Mouse (Mus musculus): Measurements from ENCODE around the gene Plcb3. TPM values are rescaled to one million over a fixed set of nuclear protein-coding genes. Genes with fewer than 3 reads are reported as not detected.
A peak's percentile ranks its signal among the peaks of the same experiment; 100 is the strongest.

Gene Plcb3
- polyA plus RNA-seq, 1 experiment from 2014 or later: 50.6 TPM

- ATAC-seq (ENCODE audit: insufficient number of reproducible peaks, insufficient read depth, low FRiP score, low read depth): peak; percentile 79
- peak within 1 kb of the TSS; percentile 82 for H3K9ac ChIP-seq (replicated peaks; ENCODE audit: low read depth, low read length)
- peak within 1 kb of the TSS; percentile 99 for H3K4me2 ChIP-seq (replicated peaks; ENCODE audit: low read depth, low read length)
- H3K27me3 ChIP-seq (ENCODE audit: control insufficient read depth, insufficient read depth, low read length): no peaks in the 10 kb centered on the region
- H3K4me3 ChIP-seq (ENCODE audit: low read depth, low read length): peak within 1 kb of the TSS; percentile 85
- peak within 1 kb of the TSS; percentile 98 for H3K27ac ChIP-seq (ENCODE audit: low read length)
- H3K4me1 ChIP-seq (ENCODE audit: control insufficient read depth, insufficient read depth, low read length): peaks cover 11% of the 10 kb centered on the region; the same call in 1 of the 2 replicates
- H3K9me3 ChIP-seq (ENCODE audit: control insufficient read depth, low read depth, low read length): no peaks in the 10 kb centered on the region
- under 1% methylated on average over 83 of the region's 83 CpGs for WGBS
- no peaks in the 10 kb centered on the region; the same call in 1 of the 2 replicates for H3K36me3 ChIP-seq (ENCODE audit: control insufficient read depth, insufficient read depth, low read length)
Observed at GRCm38 (mm10) chr19:6941372-6942248, 34.7 kb downstream of the Plcb3 start, which contains the start of gene Bad. Bad (plus strand) TSS chr19:6941861.

GRCm38 (mm10) chr19:6940396-6941351 is 35.6 kb downstream of the Plcb3 start:
- Histone ChIP-seq H3K4me1 (ENCODE audit: control insufficient read depth, insufficient read depth, low read length) (peaks cover 11% of the 10 kb centered on the region; the same call in 1 of the 2 replicates), H3K27me3 (ENCODE audit: control insufficient read depth, insufficient read depth, low read length) (peaks cover 6% of the 10 kb centered on the region; the same call in 1 of the 2 replicates), H3K4me3 (ENCODE audit: low read depth, low read length) (peak overlapping the region; percentile 85), H3K9ac (replicated peaks; ENCODE audit: low read depth, low read length) (peak overlapping the region; percentile 82; the same call in 1 of the 2 replicates), H3K36me3 (ENCODE audit: control insufficient read depth, insufficient read depth, low read length) (no peaks in the 10 kb centered on the region; the same call in 1 of the 2 replicates), H3K9me3 (ENCODE audit: control insufficient read depth, low read depth, low read length) (no peaks in the 10 kb centered on the region), H3K4me2 (replicated peaks; ENCODE audit: low read depth, low read length) (peak overlapping the region; percentile 99), H3K27ac (ENCODE audit: low read length) (no peak overlapping the region; the same call in 1 of the 2 replicates)
- WGBS: 20% methylated on average over 29 of the region's 29 CpGs
- no peak; the same call in 1 of the 2 replicates for ATAC-seq (ENCODE audit: insufficient number of reproducible peaks, insufficient read depth, low FRiP score, low read depth)

GRCm38 (mm10) chr19:6939106-6940002 is 36.9 kb downstream of the Plcb3 start:
- no peak overlapping the region for H3K9ac ChIP-seq (replicated peaks; ENCODE audit: low read depth, low read length)
- H3K4me3 ChIP-seq (ENCODE audit: low read depth, low read length): no peak overlapping the region
- no peaks in the 10 kb centered on the region; the same call in 1 of the 2 replicates for H3K36me3 ChIP-seq (ENCODE audit: control insufficient read depth, insufficient read depth, low read length)
- 91% methylated on average over 20 of the region's 20 CpGs for WGBS
- ATAC-seq (ENCODE audit: insufficient number of reproducible peaks, insufficient read depth, low FRiP score, low read depth): no peak
- H3K4me1 ChIP-seq (ENCODE audit: control insufficient read depth, insufficient read depth, low read length): peaks cover 12% of the 10 kb centered on the region; the same call in 1 of the 2 replicates
- no peaks in the 10 kb centered on the region for H3K9me3 ChIP-seq (ENCODE audit: control insufficient read depth, low read depth, low read length)
- no peak overlapping the region for H3K27ac ChIP-seq (ENCODE audit: low read length)
- H3K27me3 ChIP-seq (ENCODE audit: control insufficient read depth, insufficient read depth, low read length): peaks cover 14% of the 10 kb centered on the region
- no peak overlapping the region for H3K4me2 ChIP-seq (replicated peaks; ENCODE audit: low read depth, low read length)

GRCm38 (mm10) chr19:6937541-6938465 is 38.5 kb downstream of the Plcb3 start:
- peaks cover 19% of the 10 kb centered on the region; the same call in 1 of the 2 replicates for H3K4me1 ChIP-seq (ENCODE audit: control insufficient read depth, insufficient read depth, low read length)
- H3K27me3 ChIP-seq (ENCODE audit: control insufficient read depth, insufficient read depth, low read length): peaks cover 26% of the 10 kb centered on the region
- no peaks in the 10 kb centered on the region for H3K9me3 ChIP-seq (ENCODE audit: control insufficient read depth, low read depth, low read length)
- H3K4me2 ChIP-seq (replicated peaks; ENCODE audit: low read depth, low read length): no peak overlapping the region
- H3K27ac ChIP-seq (ENCODE audit: low read length): no peak overlapping the region
- H3K4me3 ChIP-seq (ENCODE audit: low read depth, low read length): no peak overlapping the region
- no peak for ATAC-seq (ENCODE audit: insufficient number of reproducible peaks, insufficient read depth, low FRiP score, low read depth)
- no peak overlapping the region for H3K9ac ChIP-seq (replicated peaks; ENCODE audit: low read depth, low read length)
- WGBS: 79% methylated on average over 16 of the region's 16 CpGs
- no peaks in the 10 kb centered on the region for H3K36me3 ChIP-seq (ENCODE audit: control insufficient read depth, insufficient read depth, low read length)

GRCm38 (mm10) chr19:6936299-6936698 is 40.0 kb downstream of the Plcb3 start:
- 25% methylated on average over 3 of the region's 3 CpGs for WGBS
- no peak overlapping the region for H3K4me3 ChIP-seq (ENCODE audit: low read depth, low read length)
- peaks cover 18% of the 10 kb centered on the region; the same call in 1 of the 2 replicates for H3K4me1 ChIP-seq (ENCODE audit: control insufficient read depth, insufficient read depth, low read length)
- no peak overlapping the region for H3K9ac ChIP-seq (replicated peaks; ENCODE audit: low read depth, low read length)
- H3K27me3 ChIP-seq (ENCODE audit: control insufficient read depth, insufficient read depth, low read length): peaks cover 39% of the 10 kb centered on the region
- H3K36me3 ChIP-seq (ENCODE audit: control insufficient read depth, insufficient read depth, low read length): no peaks in the 10 kb centered on the region
- H3K9me3 ChIP-seq (ENCODE audit: control insufficient read depth, low read depth, low read length): no peaks in the 10 kb centered on the region
- H3K27ac ChIP-seq (ENCODE audit: low read length): no peak overlapping the region
- H3K4me2 ChIP-seq (replicated peaks; ENCODE audit: low read depth, low read length): no peak overlapping the region
- no peak for ATAC-seq (ENCODE audit: insufficient number of reproducible peaks, insufficient read depth, low FRiP score, low read depth)

- ATAC-seq (ENCODE audit: insufficient number of reproducible peaks, insufficient read depth, low FRiP score, low read depth): no peak
- no peak within 1 kb of the TSS for H3K27ac ChIP-seq (ENCODE audit: low read length)
- no peaks in the 10 kb centered on the region for H3K9me3 ChIP-seq (ENCODE audit: control insufficient read depth, low read depth, low read length)
- H3K4me1 ChIP-seq (ENCODE audit: control insufficient read depth, insufficient read depth, low read length): peaks cover 10% of the 10 kb centered on the region; the same call in 1 of the 2 replicates
- H3K9ac ChIP-seq (replicated peaks; ENCODE audit: low read depth, low read length): peak within 1 kb of the TSS; percentile 30; the same call in 1 of the 2 replicates
- H3K4me3 ChIP-seq (ENCODE audit: low read depth, low read length): peak within 1 kb of the TSS; percentile 42
- H3K4me2 ChIP-seq (replicated peaks; ENCODE audit: low read depth, low read length): peak within 1 kb of the TSS; percentile 83
- WGBS: 11% methylated on average over 23 of the region's 23 CpGs
- peaks cover 39% of the 10 kb centered on the region for H3K27me3 ChIP-seq (ENCODE audit: control insufficient read depth, insufficient read depth, low read length)
- H3K36me3 ChIP-seq (ENCODE audit: control insufficient read depth, insufficient read depth, low read length): no peaks in the 10 kb centered on the region
Observed at GRCm38 (mm10) chr19:6934195-6934977, 41.9 kb downstream of the Plcb3 start, which contains the start of gene Kcnk4. Kcnk4 (minus strand) TSS chr19:6934515.

Measured in stomach, embryonic 14.5 days (tissue).